Mouse (Mus musculus): ENCODE results near the gene Syt11. TPM values are rescaled to one million over a fixed set of nuclear protein-coding genes. Genes with fewer than 3 reads are reported as not detected.
"Not testable (repeated sequence)": the region's sequence is repeated elsewhere in the genome, so short reads cannot be mapped to it uniquely, and the experiment has no call there.

The Syt11 gene
- polyA plus RNA-seq, 2 experiments from 2014 or later, result 95.9 to 102 TPM

DNA sequence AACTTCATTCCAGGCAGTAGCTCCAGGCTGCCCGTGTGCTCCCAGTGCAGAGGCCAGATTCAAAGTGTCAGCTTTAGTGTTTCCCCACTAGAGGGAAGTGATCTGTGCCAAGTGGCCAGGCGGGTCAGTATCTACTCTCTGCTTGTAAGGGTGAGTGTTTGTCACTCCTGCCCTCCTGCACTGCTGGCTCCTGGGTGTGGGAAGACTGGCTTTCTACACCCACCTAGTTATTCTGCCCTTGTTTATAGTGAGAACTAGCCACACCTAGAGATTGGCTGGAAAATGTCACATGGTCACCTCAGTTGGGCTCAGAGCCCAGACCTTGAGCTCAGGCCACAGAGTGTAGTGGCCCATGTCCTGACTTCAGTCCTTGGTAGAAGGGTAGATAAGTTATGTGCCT lies 55.9 kb downstream of the Syt11 start:
- ATAC-seq, result no peak

DNA sequence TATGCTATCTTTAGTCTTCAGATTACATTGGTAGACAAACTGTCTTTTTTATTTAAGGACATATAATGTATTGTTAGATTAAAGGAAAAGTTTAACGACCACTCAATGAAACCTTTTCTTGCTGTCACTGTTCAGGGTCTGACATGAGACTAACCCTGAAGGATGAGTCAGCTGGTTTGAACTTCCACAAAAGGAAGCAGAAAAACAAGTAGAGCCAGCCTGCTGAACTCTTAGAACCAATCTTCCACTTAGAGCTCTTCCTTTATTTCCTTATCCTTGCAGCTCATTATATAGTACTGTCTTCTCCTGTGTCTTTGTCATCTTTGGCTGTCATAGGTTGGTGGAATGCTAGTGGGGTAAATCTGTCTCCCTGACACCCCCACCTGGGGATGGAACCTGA lies 57.1 kb downstream of the Syt11 start:
- no peak for ATAC-seq

DNA sequence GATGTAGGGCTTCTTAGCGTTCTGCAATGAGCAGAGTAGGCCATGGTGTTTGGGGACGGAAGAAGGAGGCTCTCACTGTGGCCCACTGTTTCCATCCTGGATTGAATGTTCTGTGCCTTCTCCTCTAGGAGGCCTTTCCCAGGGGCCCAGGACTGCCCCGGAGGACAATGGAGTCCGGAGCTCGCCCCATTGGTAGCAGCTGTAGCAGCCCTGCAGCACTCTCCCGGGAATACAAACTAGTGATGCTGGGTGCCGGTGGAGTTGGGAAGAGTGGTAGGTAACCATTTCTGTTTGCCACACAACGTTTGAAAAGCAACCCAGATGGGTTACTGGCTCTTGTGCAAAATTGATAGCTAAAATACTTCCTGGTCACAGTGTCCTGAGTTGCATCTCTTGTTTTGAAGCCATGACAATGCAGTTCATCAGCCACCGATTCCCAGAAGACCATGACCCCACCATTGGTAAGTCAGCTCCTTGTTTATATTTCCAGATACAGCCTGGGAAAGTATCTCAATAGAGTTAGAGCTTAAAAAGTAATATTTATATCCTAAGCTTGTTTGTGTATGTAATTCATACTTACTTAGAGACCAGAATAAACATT lies 57.7 kb downstream of the Syt11 start:
- no peak for ATAC-seq

DNA sequence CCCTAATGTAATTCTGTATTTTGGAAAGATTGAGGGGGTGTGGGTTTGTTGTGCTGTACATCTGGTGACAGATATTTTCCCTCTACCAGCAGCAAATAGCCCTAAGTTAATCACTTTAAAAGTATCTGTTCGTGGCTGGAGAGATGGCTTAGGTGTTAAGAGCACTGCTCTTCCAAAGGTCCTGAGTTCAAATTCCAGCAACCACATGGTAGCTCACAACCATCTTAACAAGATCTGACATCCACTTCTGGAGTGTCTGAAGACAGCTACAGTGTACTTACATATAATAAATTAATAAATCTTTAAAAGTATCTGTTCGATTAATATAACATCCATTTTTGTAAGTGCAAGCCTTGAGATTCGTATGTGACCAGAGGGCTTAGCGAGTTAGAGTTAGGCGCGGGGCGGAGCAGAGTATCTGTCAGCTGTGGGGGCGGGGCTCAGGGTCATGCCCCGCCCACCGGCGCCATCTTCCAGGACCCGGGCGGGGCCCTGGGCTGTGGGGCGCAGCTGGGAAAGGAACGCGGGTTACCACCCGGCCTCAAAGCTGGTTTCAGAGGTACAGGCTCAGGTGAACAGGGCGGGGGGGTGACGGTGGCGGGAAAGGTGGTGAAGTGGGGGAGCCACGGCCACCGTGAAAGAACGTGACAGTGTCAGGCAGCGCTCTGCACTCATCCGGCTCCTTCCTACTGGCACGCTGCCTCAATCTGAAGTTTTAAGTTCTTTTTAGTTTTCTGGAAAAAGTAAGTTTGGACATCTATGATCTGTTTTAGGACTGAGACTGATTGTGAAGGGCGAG lies 58.4 kb downstream of the Syt11 start, which contains the start of gene Rit1:
Gene Rit1, plus strand, starts transcription at position 440 of the 799 bp plus-strand sequence.
- ATAC-seq, result peak; percentile 96

DNA sequence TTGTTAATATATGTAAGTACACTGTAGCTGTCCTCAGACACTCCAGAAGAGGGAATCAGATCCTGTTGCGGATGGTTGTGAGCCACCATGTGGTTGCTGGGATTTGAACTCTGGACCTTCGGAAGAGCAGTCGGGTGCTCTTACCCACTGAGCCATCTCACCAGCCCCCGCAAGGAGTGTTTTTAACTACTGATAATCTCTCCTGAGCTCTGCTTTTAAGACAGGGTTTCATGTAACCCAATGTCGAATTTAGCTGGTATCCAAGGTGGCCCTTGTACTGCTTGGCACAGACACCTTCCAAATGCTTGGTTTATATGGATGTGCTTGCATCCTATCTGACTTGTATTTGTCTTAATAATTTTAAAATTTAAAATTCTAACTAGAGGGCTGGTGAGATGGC lies 59.2 kb downstream of the Syt11 start:
- not testable (repeated sequence) for ATAC-seq

DNA sequence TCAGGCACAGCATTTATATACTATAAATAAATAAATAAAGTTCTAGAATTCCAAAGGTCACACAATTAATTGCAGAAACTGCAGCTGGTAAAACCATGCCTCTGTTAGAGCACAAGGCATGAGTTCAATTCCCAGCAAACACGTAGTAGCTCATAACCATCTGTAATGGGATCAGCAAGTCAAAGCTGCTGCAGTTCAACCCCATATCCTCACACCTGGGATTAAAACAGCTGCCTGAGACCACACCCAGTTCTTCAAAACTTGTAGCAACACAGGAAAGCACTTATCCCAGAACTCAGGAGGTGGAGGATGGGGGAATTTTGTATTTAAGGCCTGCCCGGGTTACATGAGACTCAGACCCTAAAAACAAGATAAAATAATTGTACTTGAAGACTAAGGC lies 60.2 kb downstream of the Syt11 start:
- no peak for ATAC-seq

DNA sequence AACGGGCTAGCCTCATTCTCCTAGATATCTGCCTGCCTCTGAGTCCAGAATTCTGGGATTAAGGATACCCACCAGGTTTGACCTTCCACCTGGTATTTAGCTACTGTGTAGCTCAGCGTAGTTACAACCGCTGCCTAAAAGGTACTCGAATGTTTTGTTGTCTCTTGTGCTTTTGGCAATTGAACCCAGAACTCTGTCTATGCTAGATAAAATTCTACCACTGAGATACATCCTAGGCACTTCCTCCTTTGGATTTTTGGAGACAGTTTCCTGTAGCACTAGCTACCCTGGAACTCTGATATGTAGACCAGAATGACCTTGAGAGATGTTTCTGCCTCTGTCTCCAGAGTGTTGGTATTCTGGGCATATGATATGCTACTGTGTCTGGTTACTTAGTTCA lies 61.3 kb downstream of the Syt11 start:
- ATAC-seq, result no peak

DNA sequence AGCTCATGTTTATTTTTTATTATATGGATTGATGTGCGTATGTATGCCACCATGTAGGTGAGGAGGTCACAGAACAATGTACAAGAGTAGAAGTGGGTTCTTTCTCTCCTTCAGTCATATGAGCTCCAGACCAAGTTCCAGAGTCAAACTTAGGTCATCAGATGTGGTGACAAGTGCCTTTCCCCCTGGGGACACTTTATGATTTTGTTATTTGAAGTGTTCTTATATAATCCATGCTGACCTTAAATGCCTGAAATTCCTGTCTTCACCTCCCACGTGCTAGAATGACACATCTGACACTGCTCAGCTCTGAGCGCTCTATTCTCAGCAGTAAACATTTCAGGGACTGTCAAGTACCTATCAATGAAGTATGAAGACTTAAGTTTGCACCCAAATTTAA lies 73.7 kb downstream of the Syt11 start:
- ATAC-seq, result no peak

DNA sequence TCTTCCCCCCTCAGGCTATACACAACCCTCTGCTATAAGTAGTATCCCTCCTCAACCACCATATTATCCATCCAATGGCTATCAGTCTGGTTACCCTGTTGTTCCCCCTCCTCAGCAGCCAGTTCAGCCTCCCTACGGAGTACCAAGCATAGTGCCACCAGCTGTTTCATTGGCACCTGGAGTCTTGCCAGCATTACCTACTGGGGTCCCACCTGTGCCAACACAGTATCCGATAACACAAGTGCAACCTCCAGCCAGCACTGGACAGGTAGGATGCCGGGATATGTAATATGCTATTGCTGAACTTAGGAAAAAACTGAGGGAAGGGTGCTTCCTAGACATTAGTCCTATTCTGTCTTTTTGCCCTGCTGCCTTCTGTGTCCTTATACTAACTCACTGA lies 74.7 kb downstream of the Syt11 start:
- ATAC-seq, result no peak

DNA sequence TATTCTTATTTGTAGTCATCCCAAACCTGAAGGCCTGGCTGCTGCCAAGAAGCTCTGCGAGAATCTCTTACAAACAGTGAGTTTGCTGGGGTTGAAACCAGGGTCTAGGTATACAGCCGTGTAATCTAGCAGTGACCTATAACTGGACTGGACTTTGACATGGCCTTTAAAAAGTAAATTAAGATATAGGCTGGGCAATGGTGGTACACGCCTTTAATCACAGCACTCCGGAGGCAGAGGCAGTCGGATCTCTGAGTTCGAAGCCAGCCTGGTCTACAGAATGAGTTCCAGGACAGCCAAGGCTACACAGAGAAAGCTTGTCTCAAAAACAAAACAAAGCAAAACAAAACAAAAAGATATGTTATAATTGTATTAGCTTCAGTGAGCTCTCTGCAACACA lies 76.1 kb downstream of the Syt11 start:
- ATAC-seq, result no peak

DNA sequence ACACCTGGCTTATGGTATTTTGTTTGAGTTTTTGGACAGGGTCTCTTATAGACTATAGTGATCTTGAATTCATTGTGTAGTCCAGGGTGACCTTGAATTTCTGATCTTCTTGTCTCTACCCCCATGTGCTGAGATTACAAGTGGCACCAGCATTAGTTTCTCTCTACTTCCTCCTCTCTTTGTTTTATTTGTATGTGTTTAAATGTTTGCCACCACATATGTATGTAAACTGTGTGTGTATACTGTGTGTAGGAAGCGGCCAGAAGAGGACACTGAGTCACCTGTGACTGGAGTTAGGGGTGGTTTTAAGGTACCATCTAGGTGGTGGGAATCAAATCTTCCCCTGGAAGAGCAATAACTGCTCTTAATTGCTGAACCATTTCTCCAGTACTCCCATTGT lies 76.9 kb downstream of the Syt11 start:
- no peak for ATAC-seq

DNA sequence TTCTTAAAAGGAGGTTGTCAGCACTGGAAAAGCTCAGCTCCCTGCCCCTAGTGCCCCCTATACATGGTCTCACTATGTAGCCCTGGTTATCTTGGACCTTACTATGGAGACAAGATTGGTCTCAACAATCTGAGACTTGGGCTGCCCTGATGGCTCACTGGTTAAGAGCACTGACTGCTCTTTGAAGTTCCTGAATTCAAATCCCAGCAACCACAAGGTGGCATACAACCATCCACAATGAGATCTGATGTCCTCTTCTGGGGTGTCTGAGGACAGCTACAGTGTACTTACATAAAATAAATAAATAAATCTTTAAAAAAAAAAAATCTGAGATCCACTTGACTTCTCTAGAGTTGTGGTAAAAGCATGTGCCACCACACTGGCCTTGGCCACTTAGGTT lies 79.4 kb downstream of the Syt11 start:
- no peak for ATAC-seq

Other genes starting within 250 kb of the Syt11 start
- gene Mex3a, start 242.8 kb downstream of the Syt11 start, polyA plus RNA-seq (2017; shearing (Covaris generic)), result under 1 TPM; 0.10 to 0.81 TPM
- gene Rab25, start 226.9 kb downstream of the Syt11 start, polyA plus RNA-seq (2017; shearing (Covaris generic)), result not detected
- 100 to 1,000 TPM; 132 to 197 TPM for gene Lamtor2, start 222.1 kb downstream of the Syt11 start, polyA plus RNA-seq (2017; shearing (Covaris generic))
- 10 to 100 TPM; 10.9 to 14.0 TPM for gene Ubqln4, start 221.4 kb downstream of the Syt11 start, polyA plus RNA-seq (2017; shearing (Covaris generic))
- 100 to 1,000 TPM; 163 to 193 TPM for gene Ssr2, start 199.3 kb downstream of the Syt11 start, polyA plus RNA-seq (2017; shearing (Covaris generic))
- 10 to 100 TPM; 45.7 to 54.0 TPM for gene Arhgef2, start 169.2 kb downstream of the Syt11 start, polyA plus RNA-seq (2017; shearing (Covaris generic))
- gene Rxfp4, start 122.0 kb downstream of the Syt11 start, polyA plus RNA-seq (2017; shearing (Covaris generic)), result not detected
- 10 to 100 TPM; 43.2 to 46.4 TPM for gene Khdc4, start 89.4 kb downstream of the Syt11 start, polyA plus RNA-seq (2017; shearing (Covaris generic))
- gene Rit1, start 58.3 kb downstream of the Syt11 start, polyA plus RNA-seq (2017; shearing (Covaris generic)), result 10 to 100 TPM; 36.5 to 43.2 TPM
- 10 to 100 TPM; 13.7 to 16.1 TPM for gene Gon4l, start 60.1 kb upstream of the Syt11 start, polyA plus RNA-seq (2017; shearing (Covaris generic))
- gene Msto1, start 138.8 kb upstream of the Syt11 start, polyA plus RNA-seq (2017; shearing (Covaris generic)), result 10 to 100 TPM; 23.7 to 30.8 TPM
- gene Ash1l, start 175.5 kb upstream of the Syt11 start, polyA plus RNA-seq (2017; shearing (Covaris generic)), result 10 to 100 TPM; 32.0 to 37.4 TPM
- gene Dap3, start 176.0 kb upstream of the Syt11 start, polyA plus RNA-seq (2017; shearing (Covaris generic)), result 100 to 1,000 TPM; 122 to 130 TPM

Measured in activated CD4-positive, CD25-positive, alpha-beta regulatory T cell, adult 4 months (primary cell).